Mouse (Mus musculus) ZHBTc4 (cell line): ENCODE data around the gene Akr1b3.

Experiments used
- DNase-seq: peaks from one replicate; pipeline ENCODE4 v3.0.0-alpha.2; 2011; ENCODE audit warnings: low read depth, low spot score

Akr1b3 gene

GRCm38 (mm10) chr6:34258546-34258945 lies 58.7 kb downstream of the Akr1b3 start:
- DNase-seq: no peak
